Mouse (Mus musculus) thymus, adult 2 months (tissue): ENCODE data around the gene Wnt10b. TPM values are rescaled to one million over a fixed set of nuclear protein-coding genes. Genes with fewer than 3 reads are reported as not detected.
A peak's percentile ranks its signal among the peaks of the same experiment; 100 is the strongest.

ENCODE experiments used
- DNase-seq: peaks from one replicate; pipeline ENCODE4 v3.0.0; 2021
- H3K27ac ChIP-seq: fragments of 200-500 bp; 2 replicates; pipeline ENCODE4 v1.5.1; 2012; ENCODE audit warnings: low read length, control low read depth; ENCODE audit not compliant: control insufficient read depth, insufficient read depth
- H3K27me3 ChIP-seq: fragments of 200-500 bp; 2 replicates; pipeline ENCODE4 v1.6.1; 2012; ENCODE audit warnings: mild to moderate bottlenecking, low read length, moderate library complexity, mixed read lengths; ENCODE audit not compliant: control insufficient read depth, insufficient read depth
- H3K36me3 ChIP-seq: fragments of 200-500 bp; 2 replicates; pipeline ENCODE4 v1.6.1; 2012; ENCODE audit warnings: mild to moderate bottlenecking, low read length, moderate library complexity; ENCODE audit not compliant: control insufficient read depth, insufficient read depth
- H3K4me1 ChIP-seq: fragments of 200-500 bp; replicated peaks from 2 replicates; pipeline ENCODE4 v1.6.1; 2012; ENCODE audit warnings: low read length; ENCODE audit not compliant: control insufficient read depth, insufficient read depth
- H3K4me3 ChIP-seq: fragments of 200-500 bp; 2 replicates; pipeline ENCODE4 v1.5.1; 2012; ENCODE audit warnings: mild to moderate bottlenecking, low read length, control low read depth, moderate library complexity; ENCODE audit not compliant: control insufficient read depth, insufficient read depth
- CTCF ChIP-seq: fragments of 200-500 bp; IDR thresholded peaks from 2 replicates; pipeline ENCODE4 v1.5.1; 2012; ENCODE audit warnings: mild to moderate bottlenecking, control low read depth, low read length, moderate library complexity, borderline replicate concordance; ENCODE audit not compliant: control insufficient read depth, poor library complexity, insufficient read depth; ENCODE audit errors: extremely low read depth
- POLR2A ChIP-seq: fragments of 200-500 bp; IDR thresholded peaks from 2 replicates; pipeline ENCODE4 v1.6.1; 2012; ENCODE audit warnings: mild to moderate bottlenecking, low read length, control low read depth, moderate library complexity; ENCODE audit not compliant: control insufficient read depth, poor library complexity, insufficient read depth; ENCODE audit errors: extremely low read depth
- WGBS: fragments of 180-500 bp; shearing (Covaris S2); methylation state at CpG from one replicate; pipeline ENCODE4 v1.1.7; 2018; 5-methylcytosine and 5-hydroxymethylcytosine counted together
- polyA plus RNA-seq: library from polyadenylated mRNA; depleted of rRNA; stranded (reverse); fragments of >200 nt; gene quantifications from 2 replicates; pipeline ENCODE4 v1.2.3, GENCODE M21; 2012

Wnt10b gene
- polyA plus RNA-seq, 1 experiment = 3.9 TPM

- WGBS = under 1% methylated on average over 75 of the region's 76 CpGs
- Histone ChIP-seq H3K27me3 (no peaks in the 10 kb centered on the region), H3K4me3 (peak within 1 kb of the TSS; percentile 66), H3K4me1 (peaks cover 18% of the 10 kb centered on the region), H3K36me3 (0 out of 2 replicates have a peak, but pooled peaks cover 3% of the 10 kb centered on the region), H3K27ac (peak within 1 kb of the TSS; percentile 5; the same call in 1 of the 2 replicates)
- TF ChIP-seq CTCF (peak; percentile 69), POLR2A (peak; percentile 91)
- peak; percentile 99 for DNase-seq
These were observed 15.1 kb downstream of the Wnt10b start, which contains the start of gene Arf3 for GRCm38 (mm10) chr15:98762670-98763529. Arf3 (minus strand) TSS chr15:98763214.

DNA sequence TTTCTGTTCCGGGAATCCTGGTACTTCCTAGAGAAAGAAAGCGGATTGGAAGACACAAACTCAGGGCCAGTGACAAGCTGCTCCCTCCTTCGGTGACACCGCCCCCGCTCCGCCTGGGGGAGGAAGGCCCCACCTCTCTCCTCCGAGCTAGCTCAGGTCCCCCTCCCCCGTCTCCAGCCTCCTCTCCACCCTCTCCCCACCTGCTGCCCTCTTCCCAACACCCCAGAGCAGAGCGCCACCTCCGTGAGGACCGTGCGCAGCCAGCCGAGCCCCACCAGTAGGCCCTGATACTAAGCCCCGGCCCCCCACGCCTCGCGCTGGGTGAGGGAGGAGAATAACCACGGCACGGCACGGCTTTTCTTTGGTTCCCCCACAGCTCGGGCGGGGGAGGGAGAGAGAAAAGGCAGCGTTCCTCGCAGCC lies 15.7 kb downstream of the Wnt10b start:
- Histone ChIP-seq H3K27ac (peak overlapping the region; percentile 5; the same call in 1 of the 2 replicates), H3K27me3 (no peaks in the 10 kb centered on the region), H3K4me1 (peaks cover 18% of the 10 kb centered on the region), H3K36me3 (0 out of 2 replicates have a peak, but pooled peaks cover 3% of the 10 kb centered on the region), H3K4me3 (peak overlapping the region; percentile 66)
- 1% methylated on average over 24 of the region's 24 CpGs for WGBS
- DNase-seq = peak; percentile 85
- no peak for TF ChIP-seq POLR2A
- TF ChIP-seq CTCF = no peak

DNA sequence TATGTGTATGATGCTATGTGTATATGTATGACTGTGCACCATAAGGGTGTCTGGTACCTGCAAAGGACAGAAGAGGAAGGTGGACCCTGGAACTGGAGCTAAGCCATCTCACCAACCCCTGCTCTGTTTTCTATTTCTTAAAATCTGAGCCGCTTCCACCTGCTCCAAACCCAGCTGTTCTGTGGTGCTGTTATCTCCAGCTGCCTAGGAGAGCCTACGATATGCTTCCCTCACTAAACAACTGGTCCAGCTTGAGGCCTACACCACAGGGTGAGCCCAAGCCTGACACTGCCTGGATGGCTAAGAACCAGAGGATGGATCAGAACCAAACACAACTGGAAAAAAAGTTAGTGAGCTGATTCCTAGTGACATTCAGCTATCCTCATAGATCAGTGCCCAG lies 23.8 kb downstream of the Wnt10b start:
- no peak for DNase-seq
- Histone ChIP-seq H3K27ac (no peak overlapping the region), H3K27me3 (no peaks in the 10 kb centered on the region), H3K36me3 (no peaks in the 10 kb centered on the region), H3K4me1 (peaks cover 5% of the 10 kb centered on the region), H3K4me3 (no peak overlapping the region)
- TF ChIP-seq CTCF = no peak
- WGBS = 88% methylated on average over 2 of the region's 2 CpGs

DNA sequence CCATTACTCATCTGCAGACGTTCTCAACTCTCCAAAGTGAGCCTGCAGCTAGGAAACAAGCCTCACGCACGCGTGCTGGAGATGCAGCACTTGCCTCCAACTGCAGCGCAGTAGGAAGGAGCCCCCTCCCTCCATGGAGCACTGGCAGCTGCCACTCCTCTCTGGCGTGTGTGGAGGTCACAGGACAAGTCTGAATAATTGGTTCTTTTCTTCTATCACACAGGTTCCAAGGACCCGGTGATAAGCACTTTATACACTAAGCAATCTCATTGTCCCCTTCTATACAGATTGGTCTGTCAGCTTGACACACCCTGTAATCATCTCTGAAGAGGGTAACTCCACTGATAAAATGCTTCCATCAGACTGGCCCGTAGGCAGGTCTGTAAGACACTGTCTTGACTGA lies 24.9 kb downstream of the Wnt10b start:
- Histone ChIP-seq H3K4me1 (peaks cover 5% of the 10 kb centered on the region), H3K36me3 (no peaks in the 10 kb centered on the region), H3K4me3 (no peak overlapping the region), H3K27me3 (no peaks in the 10 kb centered on the region), H3K27ac (no peak overlapping the region)
- 91% methylated on average over 8 of the region's 8 CpGs for WGBS
- TF ChIP-seq POLR2A (no peak), CTCF (no peak)
- no peak for DNase-seq

DNA sequence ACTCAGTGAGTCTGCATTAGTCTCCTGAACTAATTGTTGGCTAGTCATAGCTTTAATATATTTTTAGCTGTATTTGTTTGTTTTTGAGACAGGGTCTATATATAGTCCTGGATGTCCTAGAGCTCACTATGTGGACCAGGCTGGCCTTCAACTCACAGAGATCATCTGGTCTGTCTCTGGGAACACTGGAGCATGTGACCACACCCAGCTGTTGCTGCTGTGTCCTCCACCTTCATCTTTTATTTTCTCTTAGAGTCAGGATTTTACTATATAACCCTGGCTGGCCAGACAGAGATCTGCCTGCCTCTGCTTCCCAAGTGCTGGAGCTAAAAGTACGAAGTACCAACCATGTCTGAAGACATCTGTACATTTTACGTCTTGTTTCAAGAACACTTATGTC lies 28.9 kb downstream of the Wnt10b start:
- no peaks in the 10 kb centered on the region for H3K4me1 ChIP-seq
- H3K27ac ChIP-seq = no peak overlapping the region
- no peak overlapping the region for H3K4me3 ChIP-seq
- TF ChIP-seq POLR2A = no peak
- no peaks in the 10 kb centered on the region for H3K27me3 ChIP-seq
- no peak for DNase-seq
- H3K36me3 ChIP-seq = no peaks in the 10 kb centered on the region
- WGBS = 97% methylated on average over 2 of the region's 2 CpGs

GRCm38 (mm10) chr15:98747296-98747695 lies 30.7 kb downstream of the Wnt10b start:
- TF ChIP-seq POLR2A = no peak
- TF ChIP-seq CTCF = no peak
- H3K27ac ChIP-seq = no peak overlapping the region

More at GRCm38 (mm10) chr15:98747296-98747695, 30.7 kb downstream of the Wnt10b start:
- DNase-seq = no peak
- 92% methylated on average over 6 of the region's 6 CpGs for WGBS
- Histone ChIP-seq H3K36me3 (peaks cover 4% of the 10 kb centered on the region; the same call in 1 of the 2 replicates), H3K4me1 (0 out of 2 replicates have a peak, but pooled peaks cover 2% of the 10 kb centered on the region), H3K27me3 (no peaks in the 10 kb centered on the region), H3K4me3 (no peak overlapping the region)
